Mouse (Mus musculus) cerebellum, adult 9-11 months (tissue): ENCODE results near the gene Pnpla2.
A peak's percentile ranks its signal among the peaks of the same experiment; 100 is the strongest.

Experiments used
- DNase-seq: peaks from one replicate; pipeline ENCODE4 v3.0.0; 2022

Pnpla2 gene

GRCm38 (mm10) chr7:141451928-141452327 lies 3.1 kb upstream of the Pnpla2 start:
- DNase-seq: no peak

- DNase-seq: no peak
These were observed 1.4 kb upstream of the Pnpla2 start for GRCm38 (mm10) chr7:141453636-141454035.

- peak; percentile 87 for DNase-seq
These were observed 764 bp downstream of the Pnpla2 start for GRCm38 (mm10) chr7:141455610-141456314.

- no peak for DNase-seq
These were observed 1.7 kb downstream of the Pnpla2 start for GRCm38 (mm10) chr7:141456739-141457138.

GRCm38 (mm10) chr7:141457236-141457635 lies 2.2 kb downstream of the Pnpla2 start:
- DNase-seq: peak; percentile 67

- peak; percentile 78 for DNase-seq
These were observed 3.1 kb downstream of the Pnpla2 start for GRCm38 (mm10) chr7:141457986-141458660.

GRCm38 (mm10) chr7:141458661-141459060 lies 3.7 kb downstream of the Pnpla2 start:
- DNase-seq: no peak

- DNase-seq: peak; percentile 91
These were observed 4.3 kb downstream of the Pnpla2 start for GRCm38 (mm10) chr7:141459301-141459711.

- no peak for DNase-seq
These were observed 5.0 kb downstream of the Pnpla2 start for GRCm38 (mm10) chr7:141460001-141460390.

- DNase-seq: peak; percentile 75
These were observed 5.6 kb downstream of the Pnpla2 start, which contains the start of gene Cracr2b for GRCm38 (mm10) chr7:141460391-141461113. Gene Cracr2b, plus strand, starts transcription at chr7:141461094.

GRCm38 (mm10) chr7:141461521-141462332 lies 6.7 kb downstream of the Pnpla2 start:
- DNase-seq: peak; percentile 66

GRCm38 (mm10) chr7:141462333-141462821 lies 7.4 kb downstream of the Pnpla2 start:
- DNase-seq: peak; percentile 71

- DNase-seq: peak; percentile 52
These were observed 9.0 kb downstream of the Pnpla2 start for GRCm38 (mm10) chr7:141463824-141464602.

GRCm38 (mm10) chr7:141464603-141465201 lies 9.7 kb downstream of the Pnpla2 start:
- DNase-seq: peak; percentile 57

- DNase-seq: peak; percentile 68
These were observed 10.5 kb downstream of the Pnpla2 start for GRCm38 (mm10) chr7:141465388-141466044.

- peak; percentile 59 for DNase-seq
These were observed 11.0 kb downstream of the Pnpla2 start for GRCm38 (mm10) chr7:141466045-141466394.

- peak; percentile 75 for DNase-seq
These were observed 11.7 kb downstream of the Pnpla2 start for GRCm38 (mm10) chr7:141466607-141467148.

GRCm38 (mm10) chr7:141467230-141468030 lies 12.4 kb downstream of the Pnpla2 start, which contains the start of gene Cd151:
Gene Cd151, plus strand, starts transcription at chr7:141467392.
- DNase-seq: peak; percentile 84

- peak; percentile 60 for DNase-seq
These were observed 13.1 kb downstream of the Pnpla2 start for GRCm38 (mm10) chr7:141468164-141468521.
